Comparison of ENCODE assay signal across 8 mouse cellular contexts in genomic region chr5:117318741-117319629, GRCm38 (mm10). TPM values are rescaled to one million over a fixed set of nuclear protein-coding genes. Genes with fewer than 3 reads are reported as not detected.
DNase-seq lines count a peak whose midpoint lies in the region; ATAC-seq lines count a peak whose summit lies in the region.

Vsig10 (plus strand) TSS chr5:117319083.

- H3K27ac ChIP-seq in embryonic facial prominence, embryonic 14.5 days (replicated peaks; ENCODE audit: low read depth, low read length), result peak within 1 kb of the TSS; percentile 79
- peak within 1 kb of the TSS; percentile 94 for H3K27ac ChIP-seq in heart, embryonic 10.5 days
- no peak within 1 kb of the TSS for H3K27ac ChIP-seq in liver, embryonic 11.5 days (ENCODE audit: low read depth, low read length)

- DNase-seq in 3T3-L1 (ENCODE audit: low read depth, low spot score), result peak; percentile 51
- peak; percentile 81 for DNase-seq in adrenal gland, postnatal 25 days
- peak; percentile 64 for DNase-seq in embryonic facial prominence, embryonic 14.5 days (ENCODE audit: low spot score)
- peak; percentile 79 for DNase-seq in heart, embryonic 10.5 days (ENCODE audit: low spot score)
- peak; percentile 68 for DNase-seq in kidney, adult 9 months
- peak; percentile 69 for DNase-seq in liver, embryonic 11.5 days (ENCODE audit: low spot score)
- DNase-seq in spleen, postnatal 36 days (ENCODE audit: low spot score in 2 of 2), result peak; percentile 40 to 46

- peak within 1 kb of the TSS; percentile 98 for H3K4me2 ChIP-seq in embryonic facial prominence, embryonic 14.5 days (ENCODE audit: low read depth, low read length)
- peak within 1 kb of the TSS; percentile 96 for H3K4me2 ChIP-seq in liver, embryonic 11.5 days

- peak; percentile 81 for ATAC-seq in embryonic facial prominence, embryonic 14.5 days (ENCODE audit: low read depth)
- peak; percentile 64 for ATAC-seq in liver, embryonic 11.5 days (replicated peaks; ENCODE audit: low FRiP score)
- peak; percentile 38; the same call in 1 of the 2 replicates for ATAC-seq in monocyte, adult 5-6 weeks (replicated peaks; ENCODE audit: insufficient number of reproducible peaks, low FRiP score, low TSS enrichment, poor library complexity, severe bottlenecking)

- H3K4me3 ChIP-seq in embryonic facial prominence, embryonic 14.5 days (ENCODE audit: low read depth, low read length), result peak within 1 kb of the TSS; percentile 67
- peak within 1 kb of the TSS; percentile 92 for H3K4me3 ChIP-seq in heart, embryonic 10.5 days
- peak within 1 kb of the TSS; percentile 63 for H3K4me3 ChIP-seq in liver, embryonic 11.5 days (ENCODE audit: low read depth, low read length)

- H3K9me3 ChIP-seq in embryonic facial prominence, embryonic 14.5 days (ENCODE audit: control insufficient read depth, low read length), result no peaks in the 10 kb centered on the region
- no peaks in the 10 kb centered on the region for H3K9me3 ChIP-seq in heart, embryonic 10.5 days
- no peaks in the 10 kb centered on the region for H3K9me3 ChIP-seq in liver, embryonic 11.5 days (ENCODE audit: control insufficient read depth, low read length)

- H3K27me3 ChIP-seq in embryonic facial prominence, embryonic 14.5 days (replicated peaks; ENCODE audit: control insufficient read depth, insufficient read depth, low read length), result no peaks in the 10 kb centered on the region
- peaks cover 35% of the 10 kb centered on the region for H3K27me3 ChIP-seq in heart, embryonic 10.5 days (ENCODE audit: insufficient read depth, poor library complexity, severe bottlenecking)
- peaks cover 58% of the 10 kb centered on the region for H3K27me3 ChIP-seq in liver, embryonic 11.5 days (replicated peaks; ENCODE audit: control insufficient read depth, insufficient read depth, low read length)

- H3K36me3 ChIP-seq in embryonic facial prominence, embryonic 14.5 days (ENCODE audit: control insufficient read depth, insufficient read depth, low read length), result no peaks in the 10 kb centered on the region
- no peaks in the 10 kb centered on the region for H3K36me3 ChIP-seq in heart, embryonic 10.5 days
- H3K36me3 ChIP-seq in liver, embryonic 11.5 days (ENCODE audit: control insufficient read depth, insufficient read depth, low read length), result no peaks in the 10 kb centered on the region

- peaks cover 11% of the 10 kb centered on the region for H3K4me1 ChIP-seq in embryonic facial prominence, embryonic 14.5 days (ENCODE audit: control insufficient read depth, insufficient read depth, low read length)
- peaks cover 24% of the 10 kb centered on the region for H3K4me1 ChIP-seq in heart, embryonic 10.5 days
- peaks cover 6% of the 10 kb centered on the region; the same call in 1 of the 2 replicates for H3K4me1 ChIP-seq in liver, embryonic 11.5 days (replicated peaks; ENCODE audit: control insufficient read depth, insufficient read depth, low read length)

- 0% methylated on average over 38 of the region's 81 CpGs for WGBS in embryonic facial prominence, embryonic 14.5 days
- WGBS in heart, embryonic 10.5 days, result 0% methylated on average over 78 of the region's 81 CpGs
- WGBS in liver, embryonic 11.5 days, result under 1% methylated on average over 77 of the region's 81 CpGs

- H3K9ac ChIP-seq in embryonic facial prominence, embryonic 14.5 days (ENCODE audit: low read depth, low read length), result peak within 1 kb of the TSS; percentile 81
- peak within 1 kb of the TSS; percentile 57 for H3K9ac ChIP-seq in liver, embryonic 11.5 days (ENCODE audit: low read depth, low read length)

RNA-seq across cellular contexts. Expression of gene Vsig10, which starts in this region (rescaled TPM):
- total RNA-seq in adrenal gland, postnatal 25 days (2021), result 18.2 and 34.2 TPM in 2 replicates
- 3.9 TPM in 2 replicates for polyA plus RNA-seq in embryonic facial prominence, embryonic 14.5 days (2014; fragmentation: Nextera tagmentation; extraction: Ambion mirVana)
- 5.4 and 5.8 TPM in 2 replicates for polyA plus RNA-seq in heart, embryonic 10.5 days (2016; fragmentation: Nextera tagmentation; extraction: Ambion mirVana)
- polyA plus RNA-seq in liver, embryonic 11.5 days (2014; fragmentation: Nextera tagmentation; extraction: Ambion mirVana), result 1.4 and 2.2 TPM in 2 replicates
- total RNA-seq in monocyte, adult 5-6 weeks (2017), result 4.9 to 5.5 TPM (median 5.2 TPM) in 3 replicates
